Mouse (Mus musculus): ENCODE data around the gene Rps19bp1.

Rps19bp1 gene

GRCm38 (mm10) chr15:80256656-80257601, 7.2 kb downstream of the Rps19bp1 start:
- DNase-seq: no peak

- no peak for DNase-seq
Measured at GRCm38 (mm10) chr15:80256242-80256641, 7.9 kb downstream of the Rps19bp1 start.

- peak; percentile 53 for DNase-seq
Measured at GRCm38 (mm10) chr15:80255646-80256121, 8.4 kb downstream of the Rps19bp1 start.

GRCm38 (mm10) chr15:80254847-80255645, 9.1 kb downstream of the Rps19bp1 start, which contains the start of gene Atf4:
TSS of gene Atf4 (plus strand) at chr15:80255184.
- DNase-seq: peak; percentile 99

- peak; percentile 30 for DNase-seq
Measured at GRCm38 (mm10) chr15:80254207-80254606, 9.9 kb downstream of the Rps19bp1 start.

GRCm38 (mm10) chr15:80253530-80253929, 10.6 kb downstream of the Rps19bp1 start:
- no peak for DNase-seq

- no peak for DNase-seq
Measured at GRCm38 (mm10) chr15:80250586-80250985, 13.5 kb downstream of the Rps19bp1 start.

GRCm38 (mm10) chr15:80249672-80250071, 14.4 kb downstream of the Rps19bp1 start:
- no peak for DNase-seq

GRCm38 (mm10) chr15:80248596-80248995, 15.5 kb downstream of the Rps19bp1 start:
- DNase-seq: no peak

GRCm38 (mm10) chr15:80248135-80248534, 16.0 kb downstream of the Rps19bp1 start:
- DNase-seq: no peak

- no peak for DNase-seq
Measured at GRCm38 (mm10) chr15:80235535-80235934, 28.6 kb downstream of the Rps19bp1 start, which contains the start of gene AC140267.1. TSS of gene AC140267.1 (plus strand) at chr15:80235835.

- peak; percentile 99 for DNase-seq
Measured at GRCm38 (mm10) chr15:80233733-80234509, 30.2 kb downstream of the Rps19bp1 start, which contains the start of gene Mief1. TSS of gene Mief1 (plus strand) at chr15:80234018.

- no peak for DNase-seq
Measured at GRCm38 (mm10) chr15:80233053-80233452, 31.1 kb downstream of the Rps19bp1 start.

GRCm38 (mm10) chr15:80232331-80232730, 31.8 kb downstream of the Rps19bp1 start:
- no peak for DNase-seq

- DNase-seq: no peak
Measured at GRCm38 (mm10) chr15:80228071-80228800, 35.9 kb downstream of the Rps19bp1 start.

GRCm38 (mm10) chr15:80225796-80226195, 38.3 kb downstream of the Rps19bp1 start:
- no peak for DNase-seq

GRCm38 (mm10) chr15:80225208-80225607, 38.9 kb downstream of the Rps19bp1 start:
- DNase-seq: peak; percentile 38

- DNase-seq: no peak
Measured at GRCm38 (mm10) chr15:80223751-80224150, 40.4 kb downstream of the Rps19bp1 start.

- no peak for DNase-seq
Measured at GRCm38 (mm10) chr15:80221031-80221430, 43.1 kb downstream of the Rps19bp1 start.

- no peak for DNase-seq
Measured at GRCm38 (mm10) chr15:80219705-80220657, 44.1 kb downstream of the Rps19bp1 start.

All from right cerebral cortex, adult 18-20 months (tissue).